Mouse (Mus musculus) inflammation-experienced regulatory T-cells, adult 6 months (primary cell): ENCODE results near the gene Med14. TPM values are rescaled to one million over a fixed set of nuclear protein-coding genes. Genes with fewer than 3 reads are reported as not detected.

Source experiments
- ATAC-seq: one replicate; pipeline ENCODE4 v1.8.0; 2017
- polyA plus RNA-seq, 3 experiments: library from polyadenylated mRNA; unstranded; fragments of 100-300 nt; shearing (Covaris generic); gene quantifications; one replicate each; pipeline ENCODE4 v1.2.1; 2017

Gene Med14
- polyA plus RNA-seq, 3 experiments from 2014 or later, result 10.8 to 11.8 (median 11.1) TPM

GRCm38 (mm10) chrX:12653879-12654278, 108.0 kb downstream of the Med14 start:
- no peak for ATAC-seq

- ATAC-seq, result no peak
Measured at GRCm38 (mm10) chrX:12651906-12652305, 110.0 kb downstream of the Med14 start.

GRCm38 (mm10) chrX:12645531-12646304, 116.2 kb downstream of the Med14 start:
- no peak for ATAC-seq

- no peak for ATAC-seq
Measured at GRCm38 (mm10) chrX:12644976-12645375, 116.9 kb downstream of the Med14 start.

Other genes with a start within 250 kb of the Med14 start
- gene Atp6ap2, start 174.3 kb downstream of the Med14 start, polyA plus RNA-seq, result 10 to 100 TPM; 64.5 to 73.0 (median 68.4) TPM
- gene 1810030O07Rik, start 88.4 kb downstream of the Med14 start, polyA plus RNA-seq, result 10 to 100 TPM; 53.7 to 66.6 (median 54.6) TPM